Mouse (Mus musculus) limb, embryonic 13.5 days (tissue): ENCODE results near the gene Olfr77. TPM values are rescaled to one million over a fixed set of nuclear protein-coding genes. Genes with fewer than 3 reads are reported as not detected.

Experiments
- ATAC-seq: fragments of 200-750 bp; cut with Nextera tagmentation; 2 replicates; pipeline ENCODE4 v1.8.0; 2017; ENCODE audit warnings: low read depth, moderate number of reproducible peaks, moderate TSS enrichment; ENCODE audit not compliant: low FRiP score
- H3K27ac ChIP-seq: fragments of 300-500 bp; sonication (generic); 2 replicates; pipeline ENCODE4 v1.5.1; 2015; ENCODE audit warnings: inconsistent platforms, mild to moderate bottlenecking, moderate library complexity
- H3K27me3 ChIP-seq: fragments of 300-500 bp; sonication (generic); 2 replicates; pipeline ENCODE4 v1.6.1; 2015; ENCODE audit warnings: mild to moderate bottlenecking, inconsistent platforms
- H3K36me3 ChIP-seq: fragments of 300-500 bp; sonication (generic); 2 replicates; pipeline ENCODE4 v1.6.1; 2015; ENCODE audit warnings: inconsistent platforms, mild to moderate bottlenecking, moderate library complexity
- H3K4me1 ChIP-seq: fragments of 300-500 bp; sonication (generic); 2 replicates; pipeline ENCODE4 v1.6.1; 2015; ENCODE audit warnings: inconsistent platforms
- H3K4me2 ChIP-seq: fragments of 300-500 bp; sonication (generic); replicated peaks from 2 replicates; pipeline ENCODE4 v1.6.1; 2015; ENCODE audit warnings: inconsistent platforms, mild to moderate bottlenecking, moderate library complexity
- H3K4me3 ChIP-seq: fragments of 300-500 bp; sonication (generic); 2 replicates; pipeline ENCODE4 v1.5.1; 2015; ENCODE audit warnings: moderate library complexity, mild to moderate bottlenecking, inconsistent platforms
- H3K9ac ChIP-seq: fragments of 300-500 bp; sonication (generic); 2 replicates; pipeline ENCODE4 v1.6.1; 2015; ENCODE audit warnings: mild to moderate bottlenecking, inconsistent platforms
- H3K9me3 ChIP-seq: fragments of 300-500 bp; sonication (generic); 2 replicates; pipeline ENCODE4 v1.6.1; 2016; ENCODE audit warnings: inconsistent platforms
- WGBS: fragments of 180-500 bp; shearing (Covaris S2); methylation state at CpG from one replicate; pipeline ENCODE4 v1.1.7; 2015; 5-methylcytosine and 5-hydroxymethylcytosine counted together
- polyA plus RNA-seq: library from polyadenylated mRNA; unstranded; fragments of >200 nt; fragmentation: Nextera tagmentation; extraction: Ambion mirVana; gene quantifications from 2 replicates; pipeline ENCODE4 v1.2.1, GENCODE M21; 2015

Olfr77 gene
- polyA plus RNA-seq = 0.17 and 0.23 TPM in 2 replicates

GRCm38 (mm10) chr9:19916565-19916964 lies at the start of gene Olfr77:
TSS of gene Olfr77 (plus strand) at chr9:19916865.
- Histone ChIP-seq H3K36me3 (no peaks in the 10 kb centered on the region), H3K27me3 (no peaks in the 10 kb centered on the region), H3K4me2 (no peak within 1 kb of the TSS), H3K4me1 (no peaks in the 10 kb centered on the region), H3K4me3 (no peak within 1 kb of the TSS), H3K27ac (no peak within 1 kb of the TSS), H3K9me3 (peaks cover 6% of the 10 kb centered on the region), H3K9ac (no peak within 1 kb of the TSS)
- ATAC-seq = no peak
- WGBS = 88% methylated on average over 2 of the region's 2 CpGs

- no peak within 1 kb of the TSS for H3K27ac ChIP-seq
- H3K4me1 ChIP-seq = no peaks in the 10 kb centered on the region
- no peak within 1 kb of the TSS for H3K4me3 ChIP-seq
- H3K9ac ChIP-seq = no peak within 1 kb of the TSS
- no peaks in the 10 kb centered on the region for H3K36me3 ChIP-seq
- no peaks in the 10 kb centered on the region for H3K27me3 ChIP-seq
- no peak for ATAC-seq
- no peak within 1 kb of the TSS for H3K4me2 ChIP-seq
- H3K9me3 ChIP-seq = peaks cover 15% of the 10 kb centered on the region
These were observed 28.8 kb upstream of the Olfr77 start, which contains the start of gene Olfr862 for GRCm38 (mm10) chr9:19887904-19888303. TSS of gene Olfr862 (minus strand) at chr9:19888004.

GRCm38 (mm10) chr9:19911170-19911569 lies 5.5 kb upstream of the Olfr77 start:
- H3K27ac ChIP-seq = no peak overlapping the region
- no peak for ATAC-seq
- WGBS = 68% methylated on average over 4 of the region's 4 CpGs
- H3K36me3 ChIP-seq = no peaks in the 10 kb centered on the region
- no peak overlapping the region for H3K9ac ChIP-seq
- H3K4me3 ChIP-seq = no peak overlapping the region
- no peaks in the 10 kb centered on the region for H3K4me1 ChIP-seq
- no peak overlapping the region for H3K4me2 ChIP-seq
- H3K27me3 ChIP-seq = no peaks in the 10 kb centered on the region
- H3K9me3 ChIP-seq = peaks cover 12% of the 10 kb centered on the region

Other genes starting within 250 kb of the Olfr77 start
- gene Olfr857, start 207.4 kb upstream of the Olfr77 start, polyA plus RNA-seq = not detected in 2 replicates
- not detected in 2 replicates for gene Olfr58, start 136.6 kb upstream of the Olfr77 start, polyA plus RNA-seq
- gene Olfr859, start 112.0 kb upstream of the Olfr77 start, polyA plus RNA-seq = not detected in 2 replicates
- gene Olfr860, start 67.1 kb upstream of the Olfr77 start, polyA plus RNA-seq = not detected in 2 replicates
- gene Olfr862, start 28.9 kb upstream of the Olfr77 start, polyA plus RNA-seq = not detected in 2 replicates
- not detected in 2 replicates for gene Olfr866, start 111.2 kb downstream of the Olfr77 start, polyA plus RNA-seq
- gene Olfr867, start 140.7 kb downstream of the Olfr77 start, polyA plus RNA-seq = not detected in 2 replicates
- gene Olfr868, start 181.8 kb downstream of the Olfr77 start, polyA plus RNA-seq = not detected in 2 replicates
- not detected in 2 replicates for gene Olfr869, start 212.1 kb downstream of the Olfr77 start, polyA plus RNA-seq